Mouse (Mus musculus) cerebellum, adult 2 months (tissue): Measurements from ENCODE around the gene Gm21974.

Experiments used
- CTCF ChIP-seq: fragments of 200-500 bp; IDR thresholded peaks from 2 replicates; pipeline ENCODE4 v1.5.1; 2011; ENCODE audit warnings: low read depth, mild to moderate bottlenecking, control low read depth, low read length, moderate library complexity, borderline replicate concordance; ENCODE audit not compliant: insufficient read depth
- POLR2A ChIP-seq: fragments of 200-500 bp; IDR thresholded peaks from 2 replicates; pipeline ENCODE4 v1.6.1; 2011; ENCODE audit warnings: low read length, control low read depth, borderline replicate concordance; ENCODE audit not compliant: insufficient read depth

- TF ChIP-seq CTCF (no peak), POLR2A (no peak)
Measured at GRCm38 (mm10) chr7:127870136-127870821, 25.0 kb downstream of the Gm21974 start.
